Mouse (Mus musculus) lung, postnatal 0 days (tissue): ENCODE data around the gene Zfp414.

Experiments used
- CTCF ChIP-seq: IDR thresholded peaks from 2 replicates; pipeline ENCODE4 v1.5.1; 2016; ENCODE audit warnings: antibody characterized with exemption, mild to moderate bottlenecking
- EP300 ChIP-seq: IDR thresholded peaks from 2 replicates; pipeline ENCODE4 v1.6.1; 2016; ENCODE audit warnings: antibody characterized with exemption, mild to moderate bottlenecking, control low read depth

- TF ChIP-seq CTCF: no peak
- TF ChIP-seq EP300: no peak
These were observed 1.6 kb upstream of the Zfp414 start for GRCm38 (mm10) chr17:33627281-33627680.
